Mouse (Mus musculus) urinary bladder, postnatal 4 days (tissue): ENCODE results near the gene Samd4b.

ENCODE experiments used
- DNase-seq, 2 experiments: peaks; one replicate each; pipeline ENCODE4 v3.0.0; 2021 to 2022; ENCODE audit warnings: low spot score in 2 of 2

Gene Samd4b

GRCm38 (mm10) chr7:28446446-28446845 lies 151.5 kb downstream of the Samd4b start:
- DNase-seq = peak; percentile 66 to 82

DNA sequence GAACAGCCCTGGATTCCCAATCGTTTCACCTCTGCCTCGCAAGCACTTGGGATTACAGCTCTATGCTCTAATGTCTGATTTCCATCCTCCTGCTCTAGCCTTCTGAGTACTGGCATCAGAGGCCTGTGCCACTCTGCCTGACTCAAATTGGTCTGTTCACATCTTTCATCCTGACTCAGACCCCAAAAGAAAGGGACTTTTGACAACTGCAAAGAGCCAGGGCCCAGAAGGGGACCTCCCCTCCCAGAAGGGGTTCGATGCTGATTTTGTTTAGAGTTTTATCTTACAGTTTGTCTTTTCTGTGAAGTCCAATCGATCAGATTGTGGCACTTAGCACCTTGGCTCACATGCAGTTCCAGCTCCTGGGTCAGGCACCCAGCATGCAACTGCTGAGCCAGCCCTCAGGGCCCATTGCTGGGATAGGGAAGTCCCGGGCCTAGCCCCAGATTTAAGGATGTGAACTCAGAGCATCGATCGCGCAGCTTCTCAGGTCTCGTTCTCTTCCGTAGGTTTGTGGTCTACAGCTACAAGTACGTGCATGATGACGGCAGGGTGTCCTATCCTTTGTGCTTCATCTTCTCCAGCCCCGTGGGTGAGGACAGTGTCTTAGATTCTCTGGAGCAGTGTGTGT lies 153.5 kb downstream of the Samd4b start:
- DNase-seq = no peak

DNA sequence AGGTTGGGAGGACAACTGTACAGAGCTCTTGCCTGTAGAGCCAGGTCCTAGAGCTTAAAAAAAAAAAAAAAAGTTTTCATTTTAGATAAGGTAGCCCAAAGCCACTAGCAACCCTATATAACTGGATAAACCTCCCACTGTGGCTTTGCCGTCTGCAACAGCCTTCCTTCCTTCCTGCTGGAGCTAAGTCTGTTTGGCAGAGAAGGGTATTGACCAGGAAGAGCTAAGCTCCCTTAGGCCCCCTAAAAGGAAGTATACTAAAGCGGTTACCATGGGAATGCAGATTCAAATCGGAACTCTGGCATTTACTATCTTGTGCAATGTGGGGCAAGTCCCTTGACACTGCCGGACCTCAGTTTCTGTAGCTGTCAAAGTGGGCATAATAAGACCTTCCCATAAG lies 155.3 kb downstream of the Samd4b start:
- DNase-seq = no peak

DNA sequence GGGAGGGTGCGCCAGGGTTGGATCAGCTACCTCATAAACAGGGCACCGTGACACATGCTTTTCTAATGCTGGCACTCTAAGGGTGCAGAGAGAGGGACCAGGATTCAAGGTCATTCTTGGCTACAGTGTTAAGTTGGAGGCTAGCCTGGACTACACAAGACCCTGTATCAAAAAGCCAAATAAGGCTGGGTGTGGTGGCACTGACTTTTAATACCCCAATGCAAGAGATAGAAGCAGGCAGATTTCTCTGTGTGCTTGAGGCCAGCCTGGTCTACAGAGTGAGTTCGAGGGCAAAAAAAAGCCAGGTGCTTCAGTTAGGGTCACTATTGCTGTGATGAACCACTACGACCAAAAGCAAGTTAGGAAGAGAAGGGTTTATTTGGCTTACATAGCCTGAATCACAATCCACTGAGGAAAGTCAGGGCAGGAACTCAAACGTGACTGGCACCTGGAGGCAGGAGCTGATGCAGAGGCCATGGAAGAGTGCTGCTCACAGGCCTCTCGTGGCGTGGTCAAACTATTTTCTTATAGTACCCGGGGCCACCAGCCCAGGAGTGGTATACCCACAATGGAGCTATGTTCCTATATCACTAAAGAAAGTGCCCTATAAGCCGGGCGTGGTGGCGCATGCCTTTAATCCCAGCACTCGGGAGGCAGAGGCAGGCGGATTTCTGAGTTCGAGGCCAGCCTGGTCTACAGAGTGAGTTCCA lies 156.0 kb downstream of the Samd4b start:
- DNase-seq = no peak

DNA sequence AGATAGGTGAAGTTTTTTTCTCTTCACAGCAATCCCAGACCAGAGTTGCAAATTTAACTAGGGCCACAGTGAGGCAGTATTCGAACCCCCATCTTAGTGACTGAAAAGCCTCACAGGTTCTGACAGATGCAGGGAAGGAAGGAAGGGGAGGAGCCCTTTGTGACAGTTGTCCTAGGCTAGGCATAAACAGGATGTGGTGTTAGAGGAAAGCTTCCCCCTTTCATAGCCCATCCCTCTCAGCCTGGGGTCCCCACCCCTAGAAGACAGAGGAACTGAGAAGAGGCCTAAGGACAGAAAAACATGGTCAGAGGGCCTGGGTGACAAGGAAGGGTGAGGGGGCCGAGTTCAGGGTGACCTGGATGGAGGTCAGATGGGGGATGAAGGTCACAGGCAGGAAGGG lies 157.2 kb downstream of the Samd4b start:
- no peak for DNase-seq

GRCm38 (mm10) chr7:28438771-28439170 lies 159.2 kb downstream of the Samd4b start:
- DNase-seq = no peak

GRCm38 (mm10) chr7:28437964-28438363 lies 160.0 kb downstream of the Samd4b start:
- no peak for DNase-seq

GRCm38 (mm10) chr7:28436932-28437570 lies 160.9 kb downstream of the Samd4b start, which contains the start of gene Gmfg:
Gene Gmfg, plus strand, starts transcription at chr7:28437447.
- peak; percentile 69 to 87 for DNase-seq

DNA sequence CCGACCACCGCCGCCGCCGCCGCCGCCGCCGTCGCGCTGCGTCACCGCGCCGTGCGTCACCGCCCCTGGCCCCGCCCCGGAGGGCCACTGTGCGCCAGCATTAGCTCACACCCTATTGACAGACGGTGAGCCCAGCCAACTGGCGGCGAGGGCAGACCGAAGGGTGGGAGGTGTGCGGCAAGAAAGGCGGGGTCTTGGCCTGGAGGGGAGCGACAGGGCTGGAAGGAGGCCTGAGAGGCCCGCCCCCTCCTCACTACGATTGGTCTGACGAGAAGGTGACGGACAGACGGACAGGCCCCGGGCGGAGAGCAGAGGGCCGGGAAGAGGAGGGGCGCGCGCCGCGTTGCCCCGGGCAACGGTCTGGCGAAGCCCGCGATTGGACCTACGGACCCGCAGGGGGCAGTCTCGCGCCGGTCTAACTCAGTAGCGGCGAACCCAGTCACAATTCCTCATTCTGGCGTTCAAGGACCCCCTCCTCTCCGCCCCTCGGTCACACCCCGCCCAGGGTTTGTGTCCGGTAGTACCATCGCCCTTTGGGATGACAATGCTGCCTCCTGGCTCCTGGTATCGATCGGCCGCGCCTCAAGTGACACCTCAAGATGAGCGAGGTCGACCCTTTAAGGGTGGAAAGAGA lies 161.6 kb downstream of the Samd4b start:
- DNase-seq = peak; percentile 100

- peak in 1 of 2 experiments; percentile 39 for DNase-seq
These were observed 162.2 kb downstream of the Samd4b start for GRCm38 (mm10) chr7:28435660-28436259.

DNA sequence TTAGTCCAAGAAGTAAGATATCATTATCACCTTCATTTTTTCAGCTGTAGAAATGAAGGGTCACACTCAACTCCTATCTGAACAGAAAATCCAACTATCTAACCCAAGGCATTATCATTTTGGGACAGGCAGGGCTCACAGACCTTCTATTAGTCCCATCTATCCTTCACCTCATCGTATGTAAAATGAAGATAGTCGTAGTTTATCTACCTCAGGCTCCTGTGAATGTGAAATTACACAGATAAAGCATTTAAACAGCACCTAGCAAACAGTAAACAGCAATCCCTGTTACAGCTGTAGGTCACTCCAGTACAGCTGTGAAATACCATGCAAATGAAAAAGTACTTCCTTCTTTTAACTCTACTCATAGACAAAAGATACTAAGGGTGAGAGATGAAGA lies 165.7 kb downstream of the Samd4b start:
- DNase-seq = no peak

- DNase-seq = no peak
These were observed 167.4 kb downstream of the Samd4b start for GRCm38 (mm10) chr7:28430512-28430911.

DNA sequence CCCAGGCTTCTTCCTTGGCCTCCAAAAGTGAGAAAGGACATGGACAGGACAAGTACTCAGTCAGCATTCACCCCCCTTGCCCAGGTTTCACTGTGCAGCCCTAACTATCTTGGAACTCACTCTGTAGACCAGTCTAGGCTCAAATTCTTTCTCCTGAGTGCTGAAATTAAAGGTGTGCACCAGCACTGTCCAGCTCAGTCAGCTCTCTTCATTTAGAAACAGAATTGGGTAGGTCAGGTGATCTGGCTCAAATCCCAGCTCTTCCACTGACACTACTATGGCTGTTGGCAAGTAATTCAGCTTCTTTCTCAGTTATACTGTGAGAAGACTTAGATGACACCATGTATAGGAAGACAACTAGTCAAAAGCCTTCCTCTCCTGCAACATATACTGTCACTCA lies 170.2 kb downstream of the Samd4b start:
- no peak for DNase-seq

GRCm38 (mm10) chr7:28423018-28423417 lies 174.9 kb downstream of the Samd4b start:
- no peak for DNase-seq

GRCm38 (mm10) chr7:28419416-28419815 lies 178.5 kb downstream of the Samd4b start:
- DNase-seq = no peak

DNA sequence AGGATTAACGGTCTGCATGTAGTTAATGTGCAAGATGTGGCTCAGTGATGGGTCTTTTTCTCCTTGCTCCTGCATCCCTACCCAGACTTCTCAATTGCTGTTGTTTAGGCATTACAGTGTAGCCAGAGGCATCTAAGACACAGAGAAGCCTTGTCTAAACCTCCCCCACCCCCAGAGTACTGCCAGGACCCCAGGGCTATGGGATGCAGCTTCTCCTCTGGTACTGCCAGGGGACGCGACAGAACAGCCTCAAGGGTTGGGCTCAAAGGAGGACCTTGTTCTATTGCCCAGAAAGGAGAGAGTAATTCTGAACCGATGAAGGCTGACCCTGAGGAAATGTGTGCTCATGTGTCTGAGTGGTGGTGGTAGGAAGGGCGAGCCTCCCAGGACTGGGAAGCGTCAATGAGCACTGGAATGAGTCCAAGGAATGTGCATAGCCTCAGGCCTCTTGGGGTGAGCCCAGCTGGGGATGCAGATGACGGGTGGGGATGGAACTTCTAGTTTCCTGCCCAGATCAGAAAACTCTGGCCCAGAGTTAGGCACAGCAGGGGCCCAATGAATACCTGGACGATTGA lies 179.8 kb downstream of the Samd4b start:
- DNase-seq = peak in 1 of 2 experiments; percentile 71

GRCm38 (mm10) chr7:28417368-28417767 lies 180.6 kb downstream of the Samd4b start:
- no peak for DNase-seq

DNA sequence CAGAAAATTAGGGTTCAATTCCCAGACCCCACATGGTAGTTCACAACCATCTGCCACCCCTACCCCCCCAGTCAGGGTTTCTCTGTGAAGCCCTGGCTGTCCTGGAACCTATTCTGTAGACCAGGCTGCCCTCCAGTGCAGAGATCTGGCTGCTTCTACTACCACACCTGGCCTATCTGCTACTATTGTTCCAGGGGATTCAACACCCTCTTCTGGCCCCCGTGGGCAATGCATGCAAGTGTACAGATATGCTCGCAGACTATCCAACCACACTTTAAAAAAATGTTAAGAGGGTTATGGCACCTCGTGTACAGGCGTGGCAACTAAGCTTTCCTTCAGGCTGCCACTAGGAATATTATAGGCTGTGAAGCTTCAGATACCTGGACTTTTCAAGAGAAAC lies 185.1 kb downstream of the Samd4b start:
- no peak for DNase-seq

DNA sequence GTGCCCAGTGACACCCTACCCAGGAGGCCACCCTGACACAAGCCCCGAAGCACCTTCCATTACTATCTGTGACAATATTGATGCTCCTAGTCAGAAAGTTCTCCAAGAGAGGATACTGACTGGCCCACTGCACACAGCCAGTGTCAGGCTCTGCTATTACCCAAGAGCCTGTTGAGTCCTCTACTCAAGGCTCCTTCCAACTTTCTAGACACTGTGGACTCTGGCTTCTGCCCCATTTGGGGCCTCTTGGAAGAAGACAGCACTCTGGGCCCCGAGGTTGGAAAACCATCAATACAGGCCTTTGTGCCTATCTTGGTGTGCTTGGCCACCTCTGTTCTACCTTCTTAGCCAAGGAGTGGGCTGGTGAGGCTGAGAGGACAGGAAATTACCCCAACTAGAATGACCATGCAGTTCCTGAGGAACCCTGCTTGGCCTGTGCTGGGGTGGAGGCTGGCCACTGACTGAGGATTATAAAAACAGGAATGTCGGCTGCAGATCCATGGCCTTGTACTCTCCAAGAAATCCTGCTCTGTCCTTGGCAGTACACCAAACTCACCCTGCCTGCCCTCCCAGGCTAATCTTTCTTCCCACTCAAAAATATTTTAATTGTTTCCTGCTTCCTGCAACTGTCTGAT lies 187.0 kb downstream of the Samd4b start:
- DNase-seq = peak in 1 of 2 experiments; percentile 76

DNA sequence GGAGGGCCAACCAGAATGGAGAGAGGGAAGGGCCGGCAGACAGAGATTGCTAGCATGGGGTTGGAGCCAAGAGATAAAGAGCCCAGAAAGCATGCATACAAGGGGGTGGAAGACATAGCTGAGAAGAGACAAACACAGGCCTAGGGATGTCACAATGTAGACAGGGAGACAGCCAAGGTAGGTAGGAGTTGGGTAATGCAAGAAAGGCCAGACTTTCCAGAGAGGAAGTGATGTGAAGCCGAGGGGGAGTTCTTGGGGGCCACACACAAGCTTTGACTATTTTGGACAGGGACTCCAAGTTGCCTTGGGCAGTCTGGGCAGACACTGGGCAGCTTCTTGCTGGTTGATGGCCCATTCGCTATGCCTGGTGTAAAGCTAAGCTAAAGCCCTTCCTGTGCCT lies 196.0 kb downstream of the Samd4b start:
- no peak for DNase-seq

GRCm38 (mm10) chr7:28401030-28401429 lies 196.9 kb downstream of the Samd4b start:
- no peak for DNase-seq
